Mouse (Mus musculus): ENCODE measurements around the gene Gm6525. TPM values are rescaled to one million over a fixed set of nuclear protein-coding genes. Genes with fewer than 3 reads are reported as not detected.

Gene Gm6525
- total RNA-seq, 2 experiments from 2014 or later = 0.15 TPM; not detected in 1

DNA sequence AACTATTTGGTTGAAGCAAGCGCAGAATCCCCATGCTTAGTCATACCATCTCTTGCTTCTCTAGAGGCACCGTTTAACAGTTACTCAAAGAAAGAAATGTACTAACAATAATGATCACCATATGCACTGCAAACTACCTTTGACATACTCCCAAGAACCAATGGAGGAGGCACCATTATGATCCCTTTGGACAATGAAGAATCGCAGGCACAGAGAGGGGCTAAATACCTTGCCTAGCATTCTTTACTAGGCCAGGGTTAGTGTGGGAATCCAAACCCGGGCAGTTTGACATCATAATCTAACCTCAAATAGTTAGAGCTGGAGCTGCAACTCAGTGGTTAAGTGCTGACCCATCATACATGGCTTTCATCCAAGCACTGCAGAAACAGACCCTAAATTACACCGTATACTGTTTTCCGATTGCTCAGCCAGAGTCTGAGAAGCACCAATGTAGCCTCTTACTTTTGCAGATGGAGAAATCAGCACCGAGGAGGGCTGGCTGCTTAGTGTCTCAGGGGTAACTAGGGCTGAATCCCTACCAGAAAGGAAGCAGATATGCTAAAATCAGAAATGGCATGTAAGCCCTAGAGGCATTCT, 35.1 kb downstream of the Gm6525 start:
- ATAC-seq (replicated peaks; ENCODE audit: poor library complexity, severe bottlenecking) = no peak

GRCm38 (mm10) chr3:84211340-84211875, 37.5 kb downstream of the Gm6525 start:
- no peak for ATAC-seq (replicated peaks; ENCODE audit: poor library complexity, severe bottlenecking)

GRCm38 (mm10) chr3:84214501-84214900, 40.6 kb downstream of the Gm6525 start:
- ATAC-seq (replicated peaks; ENCODE audit: poor library complexity, severe bottlenecking) = no peak

DNA sequence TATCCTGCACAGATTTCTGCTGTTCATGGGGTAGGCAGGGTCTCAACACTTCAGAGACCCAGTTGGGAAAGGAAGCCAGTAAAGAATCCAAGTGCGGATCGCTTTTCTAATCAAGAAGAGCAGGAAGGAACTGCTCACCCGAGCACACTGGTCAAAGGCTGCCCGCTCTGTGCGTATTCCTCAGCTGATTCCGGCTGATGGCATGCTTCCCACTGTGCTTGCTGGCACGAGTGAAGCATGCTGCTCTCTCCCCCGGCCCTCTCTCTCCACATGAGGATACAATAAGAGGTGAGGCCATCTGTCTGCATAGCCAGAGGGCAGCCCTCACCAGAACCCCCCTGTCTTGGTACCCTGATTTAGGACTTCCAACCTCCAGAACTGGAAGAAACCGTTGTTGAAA, 41.3 kb downstream of the Gm6525 start:
- ATAC-seq (replicated peaks; ENCODE audit: poor library complexity, severe bottlenecking) = no peak

- no peak for ATAC-seq (replicated peaks; ENCODE audit: poor library complexity, severe bottlenecking)
Measured at GRCm38 (mm10) chr3:84215743-84216360, 41.9 kb downstream of the Gm6525 start.

DNA sequence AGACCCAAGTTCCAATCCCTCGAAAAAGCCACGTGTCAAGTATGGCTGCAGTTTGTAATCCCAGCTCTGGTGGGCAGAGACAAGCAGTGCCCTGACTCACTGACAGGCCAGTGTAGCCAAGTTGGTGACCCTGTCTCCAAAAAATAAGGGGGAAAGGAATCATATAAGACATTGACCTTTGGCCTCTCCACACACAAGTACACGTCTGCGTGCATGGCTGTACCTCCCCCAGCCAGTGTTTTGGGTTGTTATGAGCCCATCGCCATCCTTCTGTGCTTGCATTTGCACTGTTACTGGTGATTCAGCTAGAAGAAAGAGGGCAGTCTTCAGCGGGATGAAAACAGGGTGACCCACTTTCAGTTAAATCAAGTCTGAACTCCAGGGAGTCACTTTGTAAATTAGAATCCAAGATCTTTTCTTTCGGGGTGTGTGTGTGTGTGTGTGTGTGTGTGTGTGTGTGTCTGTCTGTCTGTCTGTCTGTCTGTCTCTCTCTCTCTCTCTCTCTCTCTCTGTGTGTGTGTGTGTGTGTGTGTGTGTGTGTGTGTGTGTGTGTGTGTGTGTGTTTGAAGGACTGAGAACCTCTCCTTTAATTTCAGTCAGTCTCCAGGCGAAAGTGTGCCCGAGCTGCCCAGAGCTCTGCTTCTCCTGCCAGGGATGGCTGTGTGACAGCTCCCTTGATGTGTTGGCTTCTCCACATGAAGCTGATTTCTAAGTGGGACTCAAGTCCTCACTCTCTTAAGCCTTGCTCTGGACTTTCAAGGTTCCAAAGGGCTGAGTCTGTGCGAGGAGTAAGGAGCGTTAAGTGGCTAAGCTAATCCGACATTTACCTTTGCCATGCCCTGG, 43.4 kb downstream of the Gm6525 start:
- ATAC-seq (replicated peaks; ENCODE audit: poor library complexity, severe bottlenecking) = no peak

DNA sequence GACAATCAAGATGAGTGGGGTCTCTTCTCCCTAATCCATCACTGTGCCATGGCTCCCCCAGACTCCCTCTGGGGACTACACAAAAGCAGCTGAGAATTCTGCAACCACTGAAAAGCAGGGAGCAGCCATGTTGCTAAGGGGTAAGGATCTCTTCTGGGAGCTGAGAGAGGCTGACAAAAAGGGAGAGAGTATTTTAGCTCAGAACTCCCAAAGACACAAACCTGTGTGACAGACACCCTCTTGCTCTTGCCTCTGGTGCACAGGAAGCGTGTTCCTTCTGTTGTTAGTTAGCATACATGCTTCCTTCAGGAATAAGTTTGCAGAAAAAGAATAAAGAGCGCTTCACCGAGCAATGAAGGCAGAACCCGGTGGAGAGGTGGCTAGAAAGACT, 44.1 kb downstream of the Gm6525 start:
- no peak for ATAC-seq (replicated peaks; ENCODE audit: poor library complexity, severe bottlenecking)

- no peak for ATAC-seq (replicated peaks; ENCODE audit: poor library complexity, severe bottlenecking)
Measured at GRCm38 (mm10) chr3:84218498-84218897, 44.6 kb downstream of the Gm6525 start.

DNA sequence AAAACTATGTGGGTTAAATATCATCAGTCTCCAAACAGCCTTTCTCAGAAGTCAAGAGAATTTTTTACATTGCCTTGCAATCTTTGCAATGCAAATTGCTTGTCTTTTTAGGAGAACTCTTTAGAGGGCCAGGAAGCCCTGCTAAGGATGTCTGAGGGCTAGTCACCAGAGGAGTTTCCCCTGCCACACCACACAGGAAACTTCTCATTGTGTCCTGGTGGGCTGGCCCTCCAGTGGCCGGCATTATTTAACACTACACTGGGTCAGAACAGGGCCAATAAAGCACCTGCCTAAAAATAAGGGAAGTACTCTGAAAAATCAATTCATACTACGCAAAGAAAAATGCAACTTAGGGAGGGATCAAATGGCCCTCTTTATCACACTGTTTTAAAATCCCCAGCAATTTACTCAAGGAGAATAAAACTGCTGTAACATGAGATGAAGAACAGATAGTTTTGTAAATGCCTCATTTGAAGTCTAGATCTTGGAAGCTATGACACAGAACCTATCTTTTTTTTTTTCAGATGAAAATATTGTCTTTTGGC, 45.3 kb downstream of the Gm6525 start:
- ATAC-seq (replicated peaks; ENCODE audit: poor library complexity, severe bottlenecking) = peak; percentile 50

DNA sequence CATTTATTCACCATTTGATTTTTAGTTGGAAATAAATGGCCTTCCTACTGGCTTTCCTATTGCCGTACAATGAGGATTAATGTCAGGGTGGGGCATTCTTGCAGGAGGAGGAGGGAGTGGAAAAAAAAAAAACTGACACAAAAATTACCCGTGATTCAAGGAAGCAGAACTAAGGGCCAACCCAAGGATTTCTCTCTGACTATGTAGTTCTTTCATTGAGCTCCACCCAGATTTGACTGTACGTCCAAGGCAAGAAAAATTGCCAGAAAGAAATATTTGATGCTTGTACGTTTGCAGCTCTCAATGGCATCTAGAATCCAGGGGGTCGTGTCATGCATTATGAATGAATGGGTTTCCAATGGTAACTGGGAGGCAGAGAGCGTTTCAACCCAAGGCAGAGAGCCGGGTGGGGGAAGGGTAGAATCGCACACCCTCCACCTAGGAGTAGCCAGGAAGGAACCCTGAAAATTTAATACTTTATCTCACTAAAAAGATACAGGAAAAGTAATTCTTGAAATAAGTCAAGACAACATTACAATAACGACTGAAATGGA, 45.9 kb downstream of the Gm6525 start:
- no peak for ATAC-seq (replicated peaks; ENCODE audit: poor library complexity, severe bottlenecking)

DNA sequence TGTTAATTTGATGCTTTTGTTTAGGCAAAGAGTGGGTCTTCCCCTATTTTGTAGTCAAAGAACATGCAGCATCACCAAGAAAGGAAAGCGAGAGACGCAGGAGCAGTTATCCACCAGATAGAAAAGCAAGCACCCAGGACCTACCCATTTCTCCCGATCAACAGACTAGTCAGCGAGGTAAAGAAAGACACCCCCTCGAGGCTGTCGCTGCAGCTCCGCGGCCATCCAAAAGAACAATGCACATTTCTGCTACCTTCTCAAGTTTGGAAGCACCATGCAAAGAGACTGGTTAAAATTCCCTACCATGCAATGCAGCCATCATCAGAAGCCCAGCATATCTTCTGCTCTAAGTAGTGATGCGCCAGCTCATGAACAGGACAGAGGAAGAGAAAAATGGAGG, 46.4 kb downstream of the Gm6525 start:
- peak; percentile 30; the same call in 1 of the 2 replicates for ATAC-seq (replicated peaks; ENCODE audit: poor library complexity, severe bottlenecking)

- peak; percentile 58 for ATAC-seq (replicated peaks; ENCODE audit: poor library complexity, severe bottlenecking)
Measured at GRCm38 (mm10) chr3:84220748-84221147, 46.8 kb downstream of the Gm6525 start.

Other genes starting within 250 kb of the Gm6525 start
- 80.9 and 108 TPM in 2 replicates for gene Tmem131l, start 133.9 kb upstream of the Gm6525 start, total RNA-seq (2014; fragmentation: Nextera tagmentation)
- 25.6 and 31.9 TPM in 2 replicates for gene Tmem131l, start 133.9 kb upstream of the Gm6525 start, total RNA-seq (2017)
- 13.9 and 37.9 TPM in 2 replicates for gene Mnd1, start 18.3 kb upstream of the Gm6525 start, total RNA-seq (2014; fragmentation: Nextera tagmentation)
- 32.1 and 43.3 TPM in 2 replicates for gene Mnd1, start 18.3 kb upstream of the Gm6525 start, total RNA-seq (2017)
- not detected in 2 replicates for gene Trim2, start 132.8 kb downstream of the Gm6525 start, total RNA-seq (2014; fragmentation: Nextera tagmentation)
- gene Trim2, start 132.8 kb downstream of the Gm6525 start, total RNA-seq (2017) = not detected in 2 replicates